Comparison of ENCODE assay signal across 7 mouse cellular contexts in the genomic region with DNA sequence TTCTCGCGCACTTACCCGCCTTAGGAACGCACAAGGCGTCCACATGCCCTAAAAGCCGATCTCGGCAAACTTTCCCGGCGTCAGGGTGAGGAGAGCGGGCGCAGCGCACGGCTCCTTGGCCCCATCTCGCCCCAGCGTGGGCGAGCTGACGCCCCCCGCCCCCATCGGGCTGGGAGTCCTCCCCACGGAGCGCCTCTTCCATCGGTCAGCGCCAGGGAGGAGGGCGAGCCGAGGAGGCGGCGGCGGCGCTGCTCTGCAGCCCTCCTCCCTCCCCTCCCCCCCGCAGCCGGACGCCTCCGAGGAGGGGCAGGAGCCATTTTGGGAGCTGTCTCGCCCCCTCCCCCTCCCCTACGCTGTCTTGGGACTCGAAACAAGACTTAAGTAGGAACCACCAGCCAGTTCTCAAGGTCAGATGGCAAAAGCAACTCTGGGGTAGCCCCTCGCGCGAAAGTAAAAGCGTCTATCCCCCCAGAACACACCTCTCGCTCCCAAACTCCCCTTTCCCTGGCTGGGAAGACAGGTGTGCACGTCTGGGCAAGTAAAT. TPM values are rescaled to one million over a fixed set of nuclear protein-coding genes. Genes with fewer than 3 reads are reported as not detected.
A peak's percentile ranks its signal among the peaks of the same experiment; 100 is the strongest.
DNase-seq lines count a peak whose midpoint lies in the region; ATAC-seq lines count a peak whose summit lies in the region.

No protein-coding gene starts in this region.

- peaks cover 36% of the 10 kb centered on the region for H3K4me1 ChIP-seq in limb, embryonic 13.5 days
- H3K4me1 ChIP-seq in midbrain, embryonic 15.5 days = peaks cover 44% of the 10 kb centered on the region

- H3K9me3 ChIP-seq in limb, embryonic 13.5 days = no peaks in the 10 kb centered on the region
- no peaks in the 10 kb centered on the region for H3K9me3 ChIP-seq in midbrain, embryonic 15.5 days

- peak overlapping the region; percentile 100 for H3K27ac ChIP-seq in limb, embryonic 13.5 days
- H3K27ac ChIP-seq in midbrain, embryonic 15.5 days = peak overlapping the region; percentile 100

- peak overlapping the region; percentile 99 for H3K4me3 ChIP-seq in limb, embryonic 13.5 days
- H3K4me3 ChIP-seq in midbrain, embryonic 15.5 days = peak overlapping the region; percentile 90

- peak overlapping the region; percentile 98 for H3K4me2 ChIP-seq in limb, embryonic 13.5 days (replicated peaks)
- H3K4me2 ChIP-seq in midbrain, embryonic 15.5 days = peak overlapping the region; percentile 88

- peak; percentile 82 for DNase-seq in adrenal gland, adult 8-10 months
- DNase-seq in embryo, embryonic 9.5 days (ENCODE audit: extremely low spot score) = peak; percentile 91
- peak; percentile 85 for DNase-seq in kidney, adult 18-20 months
- DNase-seq in spleen, postnatal 10 days (ENCODE audit: low spot score in 2 of 2) = peak; percentile 77 to 86

- H3K36me3 ChIP-seq in limb, embryonic 13.5 days = peaks cover 35% of the 10 kb centered on the region
- peaks cover 7% of the 10 kb centered on the region for H3K36me3 ChIP-seq in midbrain, embryonic 15.5 days (replicated peaks)

- peak overlapping the region; percentile 97 for H3K9ac ChIP-seq in limb, embryonic 13.5 days
- peak overlapping the region; percentile 98 for H3K9ac ChIP-seq in midbrain, embryonic 15.5 days

- 0 out of 2 replicates have a peak, but pooled peaks have one; percentile 4 for ATAC-seq in granulocyte monocyte progenitor cell, adult 5-6 weeks (replicated peaks; ENCODE audit: poor library complexity, severe bottlenecking)
- 0 out of 2 replicates have a peak, but pooled peaks have one; percentile 2 for ATAC-seq in limb, embryonic 13.5 days (ENCODE audit: low FRiP score, low read depth)
- ATAC-seq in midbrain, embryonic 15.5 days (replicated peaks) = peak; percentile 0; the same call in 1 of the 2 replicates

- no peaks in the 10 kb centered on the region for H3K27me3 ChIP-seq in limb, embryonic 13.5 days
- H3K27me3 ChIP-seq in midbrain, embryonic 15.5 days (replicated peaks) = no peaks in the 10 kb centered on the region

- whole genome bisulfite sequencing in limb, embryonic 13.5 days = 1% methylated on average over 25 of the region's 42 CpGs
- under 1% methylated on average over 40 of the region's 42 CpGs for WGBS in midbrain, embryonic 15.5 days

RNA-seq across cellular contexts. Expression of a gene that starts 0.9 kb away (rescaled TPM):
- 10 to 100 TPM; 12.2 to 24.6 (median 21.1) TPM for total RNA-seq in adrenal gland, adult 8-10 months (2022)
- total RNA-seq in granulocyte monocyte progenitor cell, adult 5-6 weeks (2014; fragmentation: Nextera tagmentation) = 97.2 and 116 TPM in 2 replicates
- total RNA-seq in granulocyte monocyte progenitor cell, adult 5-6 weeks (2017) = 40.2 and 41.8 TPM in 2 replicates
- polyA plus RNA-seq in limb, embryonic 13.5 days (2015; fragmentation: Nextera tagmentation; extraction: Ambion mirVana) = 14.2 and 15.6 TPM in 2 replicates
- polyA plus RNA-seq in midbrain, embryonic 15.5 days (2015; fragmentation: Nextera tagmentation; extraction: Ambion mirVana) = 17.2 and 18.8 TPM in 2 replicates

RNA-seq across cellular contexts. Expression of a gene that starts 2.2 kb away (rescaled TPM):
- total RNA-seq in adrenal gland, adult 8-10 months (2022) = 100 to 1,000 TPM; 185 to 240 (median 215) TPM
- total RNA-seq in granulocyte monocyte progenitor cell, adult 5-6 weeks (2014; fragmentation: Nextera tagmentation) = 165 and 218 TPM in 2 replicates
- 273 and 284 TPM in 2 replicates for total RNA-seq in granulocyte monocyte progenitor cell, adult 5-6 weeks (2017)
- polyA plus RNA-seq in limb, embryonic 13.5 days (2015; fragmentation: Nextera tagmentation; extraction: Ambion mirVana) = 132 and 133 TPM in 2 replicates
- 137 and 140 TPM in 2 replicates for polyA plus RNA-seq in midbrain, embryonic 15.5 days (2015; fragmentation: Nextera tagmentation; extraction: Ambion mirVana)

RNA-seq across cellular contexts. Expression of a gene that starts 22.9 kb away (rescaled TPM):
- total RNA-seq in adrenal gland, adult 8-10 months (2022) = 1 to 10 TPM; 2.0 to 4.5 (median 4.0) TPM
- total RNA-seq in granulocyte monocyte progenitor cell, adult 5-6 weeks (2014; fragmentation: Nextera tagmentation) = 3.2 and 3.6 TPM in 2 replicates
- 3.8 and 7.1 TPM in 2 replicates for total RNA-seq in granulocyte monocyte progenitor cell, adult 5-6 weeks (2017)
- polyA plus RNA-seq in limb, embryonic 13.5 days (2015; fragmentation: Nextera tagmentation; extraction: Ambion mirVana) = 0.15 and 0.38 TPM in 2 replicates
- polyA plus RNA-seq in midbrain, embryonic 15.5 days (2015; fragmentation: Nextera tagmentation; extraction: Ambion mirVana) = 0.27 and 0.65 TPM in 2 replicates

RNA-seq across cellular contexts. Expression of a gene that starts 28.1 kb away (rescaled TPM):
- total RNA-seq in adrenal gland, adult 8-10 months (2022) = 1 to 10 TPM in 1 of 4 experiments, under 1 TPM in 3; 0.24 to 1.1 (median 0.64) TPM
- total RNA-seq in granulocyte monocyte progenitor cell, adult 5-6 weeks (2014; fragmentation: Nextera tagmentation) = 6.4 and 15.0 TPM in 2 replicates
- 1.7 and 7.6 TPM in 2 replicates for total RNA-seq in granulocyte monocyte progenitor cell, adult 5-6 weeks (2017)
- polyA plus RNA-seq in limb, embryonic 13.5 days (2015; fragmentation: Nextera tagmentation; extraction: Ambion mirVana) = 0.55 and 0.65 TPM in 2 replicates
- polyA plus RNA-seq in midbrain, embryonic 15.5 days (2015; fragmentation: Nextera tagmentation; extraction: Ambion mirVana) = not detected in 2 replicates

RNA-seq across cellular contexts. Expression of a gene that starts 32.6 kb away (rescaled TPM):
- total RNA-seq in adrenal gland, adult 8-10 months (2022) = 10 to 100 TPM in 2 of 4 experiments, 1 to 10 TPM in 2; 5.2 to 11.5 (median 10.5) TPM
- total RNA-seq in granulocyte monocyte progenitor cell, adult 5-6 weeks (2014; fragmentation: Nextera tagmentation) = 55.3 and 56.9 TPM in 2 replicates
- 47.9 and 48.5 TPM in 2 replicates for total RNA-seq in granulocyte monocyte progenitor cell, adult 5-6 weeks (2017)
- 1.5 and 1.7 TPM in 2 replicates for polyA plus RNA-seq in limb, embryonic 13.5 days (2015; fragmentation: Nextera tagmentation; extraction: Ambion mirVana)
- 0.79 and 1.2 TPM in 2 replicates for polyA plus RNA-seq in midbrain, embryonic 15.5 days (2015; fragmentation: Nextera tagmentation; extraction: Ambion mirVana)

Comparison
In these comparisons a context has a peak if more than half of its experiments do, and no peak if none do; other contexts are left out.
1. Peak in every context shown above with its lines: DNase-seq, ATAC-seq, H3K4me3 ChIP-seq and H3K27ac ChIP-seq.